ENCODE assay signal across 13 mouse cellular contexts in genomic region chr3:69469463-69470141, GRCm38 (mm10).
DNase-seq lines count a peak whose midpoint lies in the region; ATAC-seq lines count a peak whose summit lies in the region.
"Had no signal": no experiment of that assay in that cellular context is flagged by ENCODE, and none has a peak within 500 bp of the region (broad histone marks: within the 10 kb centered on the region; RNA-seq: fewer than 3 reads in every experiment).

No protein-coding gene starts in this region.

- H3K4me2 ChIP-seq in heart, embryonic 15.5 days = no peak overlapping the region
- H3K4me2 ChIP-seq in forebrain, embryonic 11.5 days (ENCODE audit: low read depth, low read length, severe bottlenecking) = peak overlapping the region; percentile 16; the same call in 1 of the 2 replicates
- no peak overlapping the region for H3K4me2 ChIP-seq in liver, embryonic 16.5 days (ENCODE audit: low read depth, low read length)

- H3K4me1 ChIP-seq in heart, embryonic 15.5 days (replicated peaks) = peaks cover 22% of the 10 kb centered on the region
- H3K4me1 ChIP-seq in forebrain, embryonic 11.5 days (replicated peaks; ENCODE audit: control insufficient read depth, insufficient read depth, low read length) = peaks cover 9% of the 10 kb centered on the region; the same call in 1 of the 2 replicates
- H3K4me1 ChIP-seq in liver, embryonic 16.5 days (ENCODE audit: control insufficient read depth, low read depth, low read length) = peaks cover 12% of the 10 kb centered on the region

- H3K9ac ChIP-seq in heart, embryonic 15.5 days = no peak overlapping the region
- H3K9ac ChIP-seq in forebrain, embryonic 11.5 days (ENCODE audit: low read length) = no peak overlapping the region
- H3K9ac ChIP-seq in liver, embryonic 16.5 days (ENCODE audit: low read depth, low read length) = no peak overlapping the region

- H3K27ac ChIP-seq in heart, embryonic 15.5 days = 0 out of 2 replicates have a peak overlapping the region, but pooled peaks have one; percentile 38
- H3K27ac ChIP-seq in forebrain, embryonic 11.5 days (ENCODE audit: low read depth, low read length) = no peak overlapping the region
- no peak overlapping the region for H3K27ac ChIP-seq in liver, embryonic 16.5 days (ENCODE audit: low read length)

- DNase-seq in heart, postnatal 10 days = no peak
- peak; percentile 96 for DNase-seq in MEL-GATA-1-ER (ENCODE audit: extremely low read depth, low read depth)
- no peak for DNase-seq in forebrain, embryonic 11.5 days (ENCODE audit: low spot score)
- no peak for DNase-seq in thymus, postnatal 10 days (ENCODE audit: low spot score in 2 of 2)
- no peak for DNase-seq in cerebellum, adult 9-10 months
- no peak for DNase-seq in testis, postnatal 10 days (ENCODE audit: low spot score)
- DNase-seq: cerebellum, adult 9-11 months; heart, adult 18-20 months; kidney, postnatal 14 days; lung, postnatal 36 days; thymus, postnatal 25 days had no signal

- no peaks in the 10 kb centered on the region for H3K9me3 ChIP-seq in heart, embryonic 15.5 days (replicated peaks)
- H3K9me3 ChIP-seq in forebrain, embryonic 11.5 days (ENCODE audit: control insufficient read depth, low read length) = no peaks in the 10 kb centered on the region; the same call in 1 of the 2 replicates
- H3K9me3 ChIP-seq in liver, embryonic 16.5 days (replicated peaks; ENCODE audit: control insufficient read depth, low read length) = no peaks in the 10 kb centered on the region

- H3K4me3 ChIP-seq in heart, embryonic 15.5 days = no peak overlapping the region
- no peak overlapping the region for H3K4me3 ChIP-seq in forebrain, embryonic 11.5 days (ENCODE audit: low read depth, low read length)
- H3K4me3 ChIP-seq in liver, embryonic 16.5 days (ENCODE audit: low read depth, low read length) = no peak overlapping the region

- no peaks in the 10 kb centered on the region for H3K27me3 ChIP-seq in heart, embryonic 15.5 days
- no peaks in the 10 kb centered on the region for H3K27me3 ChIP-seq in forebrain, embryonic 11.5 days (ENCODE audit: control insufficient read depth, insufficient read depth, low read length)
- no peaks in the 10 kb centered on the region for H3K27me3 ChIP-seq in liver, embryonic 16.5 days (ENCODE audit: control insufficient read depth, insufficient read depth, low read depth, low read length)

- WGBS in heart, embryonic 15.5 days = 21% methylated on average over 6 of the region's 6 CpGs
- WGBS in forebrain, embryonic 11.5 days = 12% methylated on average over 5 of the region's 6 CpGs
- 5% methylated on average over 5 of the region's 6 CpGs for WGBS in liver, embryonic 16.5 days (ENCODE audit: insufficient replicate concordance)

- ATAC-seq in heart, embryonic 15.5 days (replicated peaks; ENCODE audit: insufficient number of reproducible peaks, insufficient read depth, low FRiP score, low read depth) = peak; percentile 11; the same call in 1 of the 2 replicates
- peak; percentile 78 for ATAC-seq in forebrain, embryonic 11.5 days (replicated peaks; ENCODE audit: low FRiP score)
- ATAC-seq in liver, embryonic 16.5 days (ENCODE audit: low read depth) = peak; percentile 92

- intact Hi-C loops in heart, postnatal 10 days (cut with DNase I) = no loop called here

- H3K36me3 ChIP-seq in heart, embryonic 15.5 days = no peaks in the 10 kb centered on the region
- H3K36me3 ChIP-seq in forebrain, embryonic 11.5 days (ENCODE audit: control insufficient read depth, insufficient read depth, low read length) = no peaks in the 10 kb centered on the region
- H3K36me3 ChIP-seq in liver, embryonic 16.5 days (ENCODE audit: control insufficient read depth, insufficient read depth) = no peaks in the 10 kb centered on the region

Comparison
In these comparisons a context has a peak if more than half of its experiments do, and no peak if none do; other contexts are left out.
1. ATAC-seq: peak in every context shown above with its lines; median percentile 92 in liver, embryonic 16.5 days; 78 in forebrain, embryonic 11.5 days; 11 in heart, embryonic 15.5 days.